Mouse (Mus musculus) heart, postnatal 0 days (tissue): ENCODE results near the gene Tiparp. TPM values are rescaled to one million over a fixed set of nuclear protein-coding genes. Genes with fewer than 3 reads are reported as not detected.
A peak's percentile ranks its signal among the peaks of the same experiment; 100 is the strongest.

Source experiments
- ATAC-seq: fragments of 200-750 bp; cut with Nextera tagmentation; 2 replicates; pipeline ENCODE4 v1.8.0; 2017; ENCODE audit warnings: low read depth, moderate number of reproducible peaks, moderate library complexity; ENCODE audit not compliant: insufficient read depth
- DNase-seq: peaks from one replicate; pipeline ENCODE4 v3.0.0-alpha.2; 2016; ENCODE audit warnings: low spot score
- H3K27ac ChIP-seq: fragments of 300-500 bp; sonication (generic); 2 replicates; pipeline ENCODE4 v1.5.1; 2014; ENCODE audit warnings: low read depth, mild to moderate bottlenecking
- H3K27me3 ChIP-seq: fragments of 300-500 bp; sonication (generic); 2 replicates; pipeline ENCODE4 v1.6.1; 2014; ENCODE audit warnings: low read length, mixed read lengths; ENCODE audit not compliant: control insufficient read depth, insufficient read depth
- H3K36me3 ChIP-seq: fragments of 300-500 bp; sonication (generic); replicated peaks from 2 replicates; pipeline ENCODE4 v1.6.1; 2014; ENCODE audit warnings: low read length, mixed read lengths; ENCODE audit not compliant: control insufficient read depth, insufficient read depth
- H3K4me1 ChIP-seq: fragments of 300-500 bp; sonication (generic); 2 replicates; pipeline ENCODE4 v1.6.1; 2014; ENCODE audit warnings: antibody characterized with exemption; ENCODE audit not compliant: control insufficient read depth, insufficient read depth
- H3K4me2 ChIP-seq: fragments of 300-500 bp; sonication (generic); 2 replicates; pipeline ENCODE4 v1.6.1; 2014; ENCODE audit warnings: low read depth, mild to moderate bottlenecking, low read length, moderate library complexity
- H3K4me3 ChIP-seq: fragments of 300-500 bp; sonication (generic); 2 replicates; pipeline ENCODE4 v1.5.1; 2014; ENCODE audit warnings: low read depth, low read length
- H3K9ac ChIP-seq: fragments of 300-500 bp; sonication (generic); replicated peaks from 2 replicates; pipeline ENCODE4 v1.6.1; 2014; ENCODE audit warnings: low read depth, low read length, mixed read lengths
- H3K9me3 ChIP-seq: fragments of 300-500 bp; sonication (generic); replicated peaks from 2 replicates; pipeline ENCODE4 v1.6.1; 2016; ENCODE audit warnings: low read length; ENCODE audit not compliant: control insufficient read depth
- CTCF ChIP-seq: IDR thresholded peaks from 2 replicates; pipeline ENCODE4 v1.5.1; 2016; ENCODE audit warnings: antibody characterized with exemption, control low read depth, low read depth
- EP300 ChIP-seq: IDR thresholded peaks from 2 replicates; pipeline ENCODE4 v1.6.1; 2016; ENCODE audit warnings: antibody characterized with exemption, low read depth
- WGBS: fragments of 180-500 bp; shearing (Covaris S2); extraction: QIAGEN DNeasy Blood & Tissue Kit; methylation state at CpG from one replicate; pipeline ENCODE4 v1.1.7; 2014; 5-methylcytosine and 5-hydroxymethylcytosine counted together
- polyA plus RNA-seq: library from polyadenylated mRNA; unstranded; fragments of >200 nt; fragmentation: Nextera tagmentation; extraction: Ambion mirVana; gene quantifications from 2 replicates; pipeline ENCODE4 v1.2.1, GENCODE M21; 2015
- total RNA-seq: library from RNA; depleted of rRNA; stranded (reverse); fragments of >200 nt; gene quantifications from 2 replicates; pipeline ENCODE4 v1.2.3, GENCODE M21; 2014; ENCODE audit warnings: low replicate concordance

Gene Tiparp
- total and polyA plus RNA-seq, 2 experiments from 2014 or later, result 14.2 to 21.8 TPM

GRCm38 (mm10) chr3:65487419-65488088 lies 40.7 kb upstream of the Tiparp start:
- Histone ChIP-seq H3K4me2 (no peak overlapping the region), H3K27me3 (no peaks in the 10 kb centered on the region), H3K9ac (no peak overlapping the region), H3K4me1 (peaks cover 10% of the 10 kb centered on the region), H3K9me3 (peaks cover 9% of the 10 kb centered on the region; the same call in 1 of the 2 replicates), H3K36me3 (no peaks in the 10 kb centered on the region), H3K27ac (no peak overlapping the region), H3K4me3 (no peak overlapping the region)
- TF ChIP-seq EP300 (no peak), CTCF (no peak)
- DNase-seq (no peak), ATAC-seq (no peak)
- 69% methylated on average over 2 of the region's 2 CpGs for WGBS

GRCm38 (mm10) chr3:65488556-65489244 lies 39.5 kb upstream of the Tiparp start:
- Histone ChIP-seq H3K27ac (no peak overlapping the region), H3K9me3 (peaks cover 9% of the 10 kb centered on the region; the same call in 1 of the 2 replicates), H3K36me3 (no peaks in the 10 kb centered on the region), H3K9ac (no peak overlapping the region), H3K27me3 (no peaks in the 10 kb centered on the region), H3K4me3 (no peak overlapping the region), H3K4me2 (no peak overlapping the region), H3K4me1 (peaks cover under 1% of the 10 kb centered on the region; the same call in 1 of the 2 replicates)
- WGBS, result 77% methylated on average over 1 of the region's 1 CpGs
- no peak for TF ChIP-seq EP300
- TF ChIP-seq CTCF, result no peak
- no peak for DNase-seq
- no peak for ATAC-seq

GRCm38 (mm10) chr3:65489601-65490000 lies 38.6 kb upstream of the Tiparp start:
- no peaks in the 10 kb centered on the region for H3K27me3 ChIP-seq
- H3K36me3 ChIP-seq, result no peaks in the 10 kb centered on the region
- no peak overlapping the region for H3K9ac ChIP-seq
- TF ChIP-seq EP300 (no peak), CTCF (no peak)
- WGBS, result 83% methylated on average over 6 of the region's 6 CpGs
- ATAC-seq (no peak), DNase-seq (no peak)
- H3K4me3 ChIP-seq, result no peak overlapping the region
- peaks cover 9% of the 10 kb centered on the region; the same call in 1 of the 2 replicates for H3K9me3 ChIP-seq
- H3K27ac ChIP-seq, result no peak overlapping the region
- no peak overlapping the region for H3K4me2 ChIP-seq
- H3K4me1 ChIP-seq, result peaks cover 9% of the 10 kb centered on the region; the same call in 1 of the 2 replicates

- peak overlapping the region; percentile 34 for H3K9ac ChIP-seq
- peak overlapping the region; percentile 57 for H3K4me2 ChIP-seq
- H3K4me3 ChIP-seq, result peak overlapping the region; percentile 30
- H3K27me3 ChIP-seq, result no peaks in the 10 kb centered on the region
- ATAC-seq, result peak; percentile 75
- H3K27ac ChIP-seq, result peak overlapping the region; percentile 59
- peaks cover 9% of the 10 kb centered on the region; the same call in 1 of the 2 replicates for H3K4me1 ChIP-seq
- no peaks in the 10 kb centered on the region for H3K9me3 ChIP-seq
- DNase-seq, result peak; percentile 74
- no peak for TF ChIP-seq CTCF
- no peak for TF ChIP-seq EP300
- no peaks in the 10 kb centered on the region for H3K36me3 ChIP-seq
- WGBS, result 5% methylated on average over 9 of the region's 9 CpGs
Observed at GRCm38 (mm10) chr3:65494291-65494763, 33.9 kb upstream of the Tiparp start.

GRCm38 (mm10) chr3:65507766-65508165 lies 20.4 kb upstream of the Tiparp start:
- Histone ChIP-seq H3K9ac (no peak overlapping the region), H3K36me3 (no peaks in the 10 kb centered on the region), H3K4me2 (no peak overlapping the region), H3K4me3 (no peak overlapping the region), H3K4me1 (no peaks in the 10 kb centered on the region), H3K27me3 (no peaks in the 10 kb centered on the region), H3K27ac (no peak overlapping the region), H3K9me3 (no peaks in the 10 kb centered on the region)
- DNase-seq (no peak), ATAC-seq (no peak)
- 75% methylated on average over 2 of the region's 2 CpGs for WGBS
- TF ChIP-seq CTCF (no peak), EP300 (no peak)
